Mouse (Mus musculus): ENCODE results near the gene Ociad2. TPM values are rescaled to one million over a fixed set of nuclear protein-coding genes. Genes with fewer than 3 reads are reported as not detected.
"Not testable (repeated sequence)": the region's sequence is repeated elsewhere in the genome, so short reads cannot be mapped to it uniquely, and the experiment has no call there.

Ociad2 gene
- total RNA-seq, 2 experiments from 2014 or later = 110 to 119 TPM

DNA sequence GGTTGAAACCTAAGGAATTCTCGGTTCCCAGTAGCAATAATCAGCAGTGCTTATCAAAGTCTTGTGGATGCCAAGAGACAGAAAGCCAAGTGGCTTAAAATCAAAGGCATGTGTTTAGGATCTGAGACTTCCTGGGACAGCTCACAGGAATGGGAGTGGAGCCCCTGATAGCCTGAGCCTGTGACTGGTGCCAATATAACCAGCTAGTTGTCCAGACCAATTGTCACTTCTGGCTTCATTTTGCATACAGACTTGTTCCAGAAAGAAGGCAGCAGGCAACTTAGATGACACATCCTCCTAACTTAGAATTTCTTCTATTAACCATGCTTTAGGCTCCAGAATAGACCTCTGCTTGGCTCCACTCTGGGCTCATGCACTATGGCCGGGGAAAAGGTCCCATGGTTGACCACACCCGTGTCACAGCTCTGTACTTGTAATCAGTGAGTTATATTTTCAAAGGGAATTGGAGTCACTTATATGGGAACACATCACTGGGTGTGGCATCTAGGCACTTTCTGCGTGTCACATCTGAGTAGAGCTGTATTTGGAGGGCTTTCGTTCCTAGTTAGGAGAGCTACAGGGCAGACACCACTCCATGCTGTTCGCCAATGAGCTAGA lies 18.4 kb upstream of the Ociad2 start:
- no peak for DNase-seq (ENCODE audit: low spot score in 2 of 2)
- intact Hi-C loops (cut with DNase I) = loop anchor here (2.0 kb wide), 1 partner anchor 14 kb away; no protein-coding TSS in a partner anchor

GRCm38 (mm10) chr5:73355393-73355792 lies 14.6 kb upstream of the Ociad2 start:
- no peak for DNase-seq (ENCODE audit: low spot score in 2 of 2)
- intact Hi-C loops (cut with DNase I) = no loop called here

DNA sequence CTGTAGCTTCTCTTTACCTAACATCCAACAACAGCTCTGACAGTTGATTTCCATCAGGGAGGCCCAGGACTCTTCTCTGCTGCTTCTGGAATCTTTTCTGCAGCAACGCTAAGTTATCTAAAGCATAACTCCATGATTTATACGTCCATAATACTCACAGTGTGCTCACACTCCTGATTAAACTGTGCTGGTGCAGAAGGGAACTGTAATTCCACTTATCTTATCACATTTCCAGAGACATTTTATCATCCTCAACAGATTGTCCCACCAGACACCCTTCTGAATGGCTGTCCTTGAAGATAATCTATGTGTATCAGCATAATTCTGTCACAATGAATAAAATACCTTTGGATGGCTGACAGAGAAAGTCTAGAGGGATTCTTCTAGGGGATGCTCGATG lies 13.2 kb upstream of the Ociad2 start:
- intact Hi-C loops (cut with DNase I) = no loop called here
- DNase-seq (ENCODE audit: low spot score in 2 of 2) = no peak

- intact Hi-C loops (cut with DNase I) = no loop called here
- peak in 1 of 2 experiments; percentile 28 for DNase-seq (ENCODE audit: low spot score in 2 of 2)
These were observed 12.7 kb upstream of the Ociad2 start for GRCm38 (mm10) chr5:73353519-73353918.

GRCm38 (mm10) chr5:73351796-73352195 lies 11.0 kb upstream of the Ociad2 start:
- intact Hi-C loops (cut with DNase I) = no loop called here
- DNase-seq (ENCODE audit: low spot score in 2 of 2) = no peak

GRCm38 (mm10) chr5:73349514-73349913 lies 8.7 kb upstream of the Ociad2 start:
- no peak for DNase-seq (ENCODE audit: low spot score in 2 of 2)
- intact Hi-C loops (cut with DNase I) = no loop called here

- intact Hi-C loops (cut with DNase I) = loop anchor here (2.0 kb wide), 1 partner anchor 14 kb away; no protein-coding TSS in a partner anchor
- DNase-seq (ENCODE audit: low spot score in 2 of 2) = no peak
These were observed 4.4 kb upstream of the Ociad2 start for GRCm38 (mm10) chr5:73345254-73345653.

GRCm38 (mm10) chr5:73344310-73344709 lies 3.5 kb upstream of the Ociad2 start:
- DNase-seq (ENCODE audit: low spot score in 2 of 2) = peak; percentile 82 to 84
- intact Hi-C loops (cut with DNase I) = loop anchor here (2.0 kb wide), 1 partner anchor 14 kb away; no protein-coding TSS in a partner anchor

DNA sequence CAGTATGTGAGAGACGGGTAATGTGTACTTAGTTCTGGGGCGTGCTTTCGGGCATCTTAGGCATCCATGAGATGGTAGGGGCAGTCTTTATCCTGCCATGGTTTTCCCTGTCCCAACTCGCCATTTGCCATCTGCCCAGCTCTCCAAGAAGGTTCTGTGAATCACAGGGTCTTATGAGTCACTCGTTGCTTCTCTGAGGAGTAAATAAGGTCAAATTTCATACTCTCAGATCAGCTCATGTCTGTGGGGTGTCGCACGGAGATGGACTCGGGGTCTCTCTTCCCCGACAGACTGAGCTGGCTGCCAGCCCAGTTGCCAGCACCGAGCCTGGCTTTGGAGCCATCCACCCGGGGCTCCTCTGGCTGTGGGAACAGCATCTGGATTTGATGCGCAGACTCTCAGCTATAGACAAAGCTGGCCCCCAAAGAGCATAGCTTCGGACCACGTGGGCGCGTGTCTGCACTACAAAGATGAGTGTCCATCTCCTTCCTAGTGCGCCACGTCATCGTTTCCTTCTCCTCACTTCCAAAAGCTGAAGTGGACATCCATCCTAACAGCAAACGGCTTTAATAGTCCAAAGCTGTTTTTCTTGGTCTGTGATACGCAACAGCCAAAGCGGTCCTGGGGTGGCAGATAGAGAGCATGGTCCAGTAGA lies 2.0 kb upstream of the Ociad2 start:
- no peak for DNase-seq (ENCODE audit: low spot score in 2 of 2)
- intact Hi-C loops (cut with DNase I) = no loop called here

DNA sequence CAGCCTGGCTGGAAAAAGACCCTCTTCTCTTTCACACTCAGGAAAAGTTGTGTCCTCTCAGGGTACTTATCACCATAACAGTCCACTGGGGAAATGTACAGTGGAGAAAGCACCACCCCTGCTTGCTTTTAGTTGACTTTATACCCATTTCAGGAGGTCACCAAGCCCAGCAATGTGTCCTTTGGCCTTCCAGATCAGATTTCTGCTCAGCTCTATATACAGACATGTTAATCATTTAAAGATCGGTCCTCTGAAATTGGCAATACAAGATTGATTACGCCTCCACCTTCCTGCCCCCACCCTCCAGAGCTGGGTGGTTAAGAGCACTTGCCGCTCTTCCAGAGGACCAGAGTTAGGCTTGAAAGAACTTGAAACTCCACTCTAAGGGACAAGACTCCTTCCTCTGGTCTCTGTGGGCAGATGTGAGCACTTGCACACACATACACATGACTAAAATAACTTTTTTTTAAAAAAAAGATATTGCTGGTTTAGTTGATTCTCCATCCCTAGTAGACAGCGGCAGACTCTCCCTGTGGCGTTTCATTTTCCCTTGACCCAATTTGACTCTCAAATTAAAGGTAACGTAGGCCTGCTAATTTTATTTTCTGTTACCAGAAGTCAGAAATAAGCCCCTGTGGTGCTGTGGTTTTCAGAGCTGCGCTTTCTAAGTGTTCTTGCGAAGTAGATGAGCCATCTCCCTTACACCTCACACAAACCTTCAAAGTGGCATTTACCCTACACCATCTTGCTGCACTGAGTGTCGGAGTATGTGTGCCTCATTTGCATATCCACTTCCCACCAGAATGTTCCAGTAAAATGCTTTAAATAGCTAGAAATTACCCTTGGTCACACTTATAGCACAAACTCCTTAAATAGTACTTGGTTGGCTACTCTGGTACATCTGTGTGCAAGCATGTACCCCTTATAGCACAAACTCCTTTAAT lies 777 bp downstream of the Ociad2 start:
- intact Hi-C loops (cut with DNase I) = no loop called here
- DNase-seq (ENCODE audit: low spot score in 2 of 2) = peak in 1 of 2 experiments; percentile 47

- intact Hi-C loops (cut with DNase I) = no loop called here
- DNase-seq (ENCODE audit: low spot score in 2 of 2) = no peak
These were observed 2.0 kb downstream of the Ociad2 start for GRCm38 (mm10) chr5:73338832-73339163.

DNA sequence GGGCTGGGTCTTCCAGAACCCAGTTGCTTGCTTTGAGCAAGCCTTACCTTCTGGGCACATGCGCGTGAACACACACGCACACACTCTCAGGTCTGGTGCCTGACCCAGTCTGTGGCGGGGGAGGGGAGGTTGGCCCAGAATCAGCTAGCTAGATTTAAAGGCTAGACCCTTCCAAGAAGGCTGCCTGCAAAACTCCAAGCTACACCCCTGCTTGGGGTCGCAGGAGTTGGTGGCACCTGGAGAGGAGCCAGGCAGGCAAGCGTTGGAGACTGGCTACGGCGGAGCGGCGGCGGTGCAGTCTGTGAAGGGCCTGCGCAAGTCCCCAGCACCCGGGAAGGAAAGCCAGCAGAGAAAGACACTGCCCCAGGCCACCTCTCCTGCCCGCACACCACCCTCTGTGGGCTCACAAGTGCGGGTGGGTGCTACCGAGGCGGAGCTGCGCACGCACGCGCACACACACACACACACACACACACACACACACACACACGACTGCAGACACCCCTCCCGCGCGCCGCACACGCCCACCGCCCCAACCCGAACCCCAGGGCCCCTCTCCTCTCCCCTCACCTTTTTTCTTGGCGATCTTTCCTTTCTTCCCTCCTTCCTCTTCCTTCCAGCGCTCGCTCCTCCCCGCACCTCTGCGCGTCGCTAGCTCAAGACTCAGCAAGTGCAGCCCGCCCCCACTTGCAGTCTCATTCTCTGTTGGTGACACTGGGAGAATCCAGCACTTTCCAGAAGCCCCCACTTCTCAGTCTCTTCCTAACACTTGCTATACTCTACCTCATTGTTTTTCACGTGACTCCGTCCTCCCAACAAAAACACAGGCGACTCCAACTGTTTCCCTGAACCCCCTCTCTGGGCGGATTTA lies 2.6 kb downstream of the Ociad2 start:
- peak; percentile 69 to 76 for DNase-seq (ENCODE audit: low spot score in 2 of 2)
- intact Hi-C loops (cut with DNase I) = no loop called here

DNA sequence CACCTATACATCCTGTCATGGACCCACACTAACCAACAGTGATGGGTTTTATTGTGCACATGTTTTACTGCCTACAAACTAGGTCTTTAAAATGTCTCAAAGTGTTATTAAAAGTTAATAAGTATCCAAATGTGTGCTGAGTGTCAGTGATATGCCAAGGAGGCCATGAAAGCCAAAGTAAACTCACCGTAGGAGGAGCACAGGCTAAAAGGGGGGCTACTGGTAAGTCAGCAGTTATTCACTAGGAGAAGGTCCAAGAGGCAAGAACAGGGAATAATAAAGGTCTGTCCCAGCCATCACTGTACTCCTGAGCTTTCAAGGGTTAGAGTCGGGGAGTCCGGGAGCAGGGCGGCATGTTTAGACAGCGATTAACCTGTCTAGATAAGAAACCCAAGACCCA lies 4.4 kb downstream of the Ociad2 start:
- DNase-seq (ENCODE audit: low spot score in 2 of 2) = no peak
- intact Hi-C loops (cut with DNase I) = no loop called here

- DNase-seq (ENCODE audit: low spot score in 2 of 2) = no peak
- intact Hi-C loops (cut with DNase I) = no loop called here
These were observed 9.8 kb downstream of the Ociad2 start for GRCm38 (mm10) chr5:73331002-73331401.

DNA sequence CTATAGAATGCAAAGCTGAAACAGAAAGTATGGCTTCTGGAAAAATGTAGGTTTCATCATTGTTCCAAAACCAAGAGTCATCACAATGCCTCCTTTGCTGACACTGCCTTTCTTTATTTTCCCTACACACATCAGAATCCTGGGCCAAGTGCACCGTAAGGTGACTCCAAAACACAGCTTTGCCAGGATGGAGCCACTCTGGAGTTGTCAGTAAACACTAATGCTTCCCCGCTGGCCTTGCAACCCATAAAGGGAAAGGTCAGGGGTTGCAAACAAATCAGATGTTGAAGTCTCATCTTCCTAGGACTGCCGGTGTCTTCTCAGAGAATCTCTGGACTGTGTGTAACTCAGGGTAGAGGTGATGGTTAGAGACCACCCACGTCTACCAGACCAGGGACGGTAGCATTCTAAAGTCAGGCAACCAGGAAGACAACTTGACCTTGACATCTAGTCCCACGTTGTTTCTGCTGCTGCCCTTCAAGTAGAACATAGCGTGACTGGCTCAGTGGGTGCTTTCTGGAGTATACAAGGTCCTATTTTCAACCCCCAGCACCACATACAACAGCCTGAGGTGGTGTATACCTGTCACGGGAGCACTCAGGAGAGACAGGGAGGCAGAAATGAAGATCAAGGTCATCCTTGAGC lies 16.2 kb downstream of the Ociad2 start:
- no peak for DNase-seq (ENCODE audit: low spot score in 2 of 2)
- intact Hi-C loops (cut with DNase I) = loop anchor here (5.0 kb wide), 1 partner anchor 58 kb away; no protein-coding TSS in a partner anchor

- no peak for DNase-seq (ENCODE audit: low spot score in 2 of 2)
- intact Hi-C loops (cut with DNase I) = loop anchor here (5.0 kb wide), 1 partner anchor 59 kb away; no protein-coding TSS in a partner anchor
These were observed 17.2 kb downstream of the Ociad2 start for GRCm38 (mm10) chr5:73323602-73324001.

DNA sequence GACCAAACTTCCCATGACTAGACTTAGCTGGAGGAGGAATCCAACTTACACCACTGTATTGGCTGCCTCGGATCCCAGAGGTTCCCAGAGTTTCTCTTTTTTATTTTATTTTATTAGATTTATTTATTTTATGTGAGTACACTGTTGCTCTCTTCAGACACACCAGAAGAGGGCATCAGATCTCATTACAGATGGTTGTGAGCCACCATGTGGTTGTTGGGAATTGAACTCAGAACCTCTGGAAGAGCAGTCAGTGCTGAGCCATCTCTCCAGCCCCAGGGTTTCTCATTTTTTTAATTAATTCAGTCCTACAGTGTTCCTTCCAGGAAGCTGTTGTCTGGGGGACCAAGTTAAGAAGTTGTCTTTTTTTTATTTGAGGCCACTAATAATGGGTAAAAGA lies 18.1 kb downstream of the Ociad2 start:
- intact Hi-C loops (cut with DNase I) = loop anchor here (5.0 kb wide), 1 partner anchor 60 kb away; no protein-coding TSS in a partner anchor
- not testable (repeated sequence) for DNase-seq (ENCODE audit: low spot score in 2 of 2)

- DNase-seq (ENCODE audit: low spot score in 2 of 2) = no peak
- intact Hi-C loops (cut with DNase I) = no loop called here
These were observed 21.5 kb downstream of the Ociad2 start for GRCm38 (mm10) chr5:73319306-73319705.

DNA sequence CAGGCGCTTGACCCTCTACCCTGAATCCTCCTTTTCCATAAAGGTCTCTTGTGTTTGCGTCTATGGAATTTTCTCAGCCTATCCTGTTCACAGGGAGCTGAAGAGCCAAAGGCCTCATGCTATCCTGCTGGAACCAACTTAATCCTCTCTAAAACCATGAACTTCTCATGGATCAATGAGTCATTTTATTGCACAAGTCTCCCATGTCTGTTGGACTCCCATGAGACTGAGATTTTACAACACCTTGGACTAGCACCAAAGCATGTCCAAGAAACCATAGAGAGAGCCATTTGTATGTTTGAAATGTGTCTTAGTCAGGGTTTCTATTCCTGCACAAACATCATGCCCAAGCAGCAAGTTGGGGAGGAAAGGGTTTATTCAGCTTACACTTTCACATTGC lies 26.2 kb downstream of the Ociad2 start:
- intact Hi-C loops (cut with DNase I) = no loop called here
- DNase-seq (ENCODE audit: low spot score in 2 of 2) = no peak
